Mouse (Mus musculus) CH12.LX (cell line): ENCODE measurements around the gene Phka2.

ENCODE experiments used
- GABPA ChIP-seq: IDR thresholded peaks from 2 replicates; pipeline ENCODE4 v1.6.1; 2012; ENCODE audit warnings: low read depth, low read length, improper control_type of control experiment, inconsistent platforms; ENCODE audit not compliant: insufficient replicate concordance
- JUND ChIP-seq: conservative IDR thresholded peaks from 2 replicates; pipeline ENCODE4 v1.6.1; 2011; ENCODE audit warnings: low read depth, low read length, improper control_type of control experiment
- MAZ ChIP-seq: IDR thresholded peaks from 2 replicates; pipeline ENCODE4 v1.6.1; 2012; ENCODE audit warnings: low read depth, mild to moderate bottlenecking, inconsistent platforms, low read length, improper control_type of control experiment, moderate library complexity
- RAD21 ChIP-seq: IDR thresholded peaks from 2 replicates; pipeline ENCODE4 v1.6.1; 2011; ENCODE audit warnings: low read depth, mild to moderate bottlenecking, low read length, improper control_type of control experiment, moderate library complexity

GRCm38 (mm10) chrX:160592933-160593332, 91.0 kb downstream of the Phka2 start:
- TF ChIP-seq MAZ (no peak), RAD21 (no peak), GABPA (no peak), JUND (no peak)
